Comparison of ENCODE assay signal across 9 mouse cellular contexts in genomic region chr5:150263162-150263561, GRCm38 (mm10).
DNase-seq lines count a peak whose midpoint lies in the region; ATAC-seq and TF ChIP-seq lines count a peak whose summit lies in the region.
"Had no signal": no experiment of that assay in that cellular context is flagged by ENCODE, and none has a peak within 500 bp of the region (broad histone marks: within the 10 kb centered on the region; RNA-seq: fewer than 3 reads in every experiment).

No protein-coding gene starts in this region.

- no peaks in the 10 kb centered on the region for H3K36me3 ChIP-seq in forebrain, postnatal 0 days (ENCODE audit: insufficient read depth)
- H3K36me3 ChIP-seq in forebrain, embryonic 12.5 days (replicated peaks): no peaks in the 10 kb centered on the region
- no peaks in the 10 kb centered on the region for H3K36me3 ChIP-seq in heart, embryonic 15.5 days
- no peaks in the 10 kb centered on the region for H3K36me3 ChIP-seq in neural tube, embryonic 15.5 days

- H3K4me3 ChIP-seq in forebrain, postnatal 0 days (ENCODE audit: low read depth, low read length): peak overlapping the region; percentile 60; the same call in 1 of the 2 replicates
- H3K4me3 ChIP-seq in forebrain, embryonic 12.5 days (replicated peaks): no peak overlapping the region
- H3K4me3 ChIP-seq in heart, embryonic 15.5 days: no peak overlapping the region
- no peak overlapping the region for H3K4me3 ChIP-seq in neural tube, embryonic 15.5 days (replicated peaks)

- no peaks in the 10 kb centered on the region for H3K27me3 ChIP-seq in forebrain, postnatal 0 days (ENCODE audit: insufficient read depth, low read length)
- no peaks in the 10 kb centered on the region for H3K27me3 ChIP-seq in forebrain, embryonic 12.5 days
- H3K27me3 ChIP-seq in heart, embryonic 15.5 days: no peaks in the 10 kb centered on the region
- no peaks in the 10 kb centered on the region for H3K27me3 ChIP-seq in neural tube, embryonic 15.5 days (replicated peaks)
- H3K27me3 ChIP-seq: Patski had no signal

- H3K9me3 ChIP-seq in forebrain, postnatal 0 days (ENCODE audit: low read length): no peaks in the 10 kb centered on the region
- no peaks in the 10 kb centered on the region for H3K9me3 ChIP-seq in forebrain, embryonic 12.5 days
- H3K9me3 ChIP-seq in heart, embryonic 15.5 days (replicated peaks): 0 out of 2 replicates have a peak, but pooled peaks cover under 1% of the 10 kb centered on the region
- no peaks in the 10 kb centered on the region for H3K9me3 ChIP-seq in neural tube, embryonic 15.5 days (replicated peaks)

- H3K9ac ChIP-seq in forebrain, postnatal 0 days: no peak overlapping the region
- H3K9ac ChIP-seq in forebrain, embryonic 12.5 days: no peak overlapping the region
- no peak overlapping the region for H3K9ac ChIP-seq in heart, embryonic 15.5 days
- no peak overlapping the region for H3K9ac ChIP-seq in neural tube, embryonic 15.5 days (replicated peaks)

- DNase-seq in forebrain, postnatal 0 days: no peak
- peak; percentile 14 for DNase-seq in lung, postnatal 10 days
- DNase-seq in lung, adult 18-20 months: no peak
- DNase-seq in embryo, embryonic 11 days: no peak
- no peak for DNase-seq in thymus, postnatal 0 days (ENCODE audit: low spot score)

- peak overlapping the region; percentile 68 for H3K4me2 ChIP-seq in forebrain, postnatal 0 days (ENCODE audit: low read depth)
- H3K4me2 ChIP-seq in forebrain, embryonic 12.5 days: no peak overlapping the region
- H3K4me2 ChIP-seq in heart, embryonic 15.5 days: peak overlapping the region; percentile 36; the same call in 1 of the 2 replicates
- H3K4me2 ChIP-seq in neural tube, embryonic 15.5 days: peak overlapping the region; percentile 71

- WGBS in forebrain, postnatal 0 days: 70% methylated on average over 12 of the region's 12 CpGs
- 73% methylated on average over 12 of the region's 12 CpGs for WGBS in forebrain, embryonic 12.5 days
- 66% methylated on average over 12 of the region's 12 CpGs for WGBS in heart, embryonic 15.5 days
- WGBS in neural tube, embryonic 15.5 days: 73% methylated on average over 12 of the region's 12 CpGs

- H3K4me1 ChIP-seq in forebrain, postnatal 0 days (ENCODE audit: insufficient read depth): 0 out of 2 replicates have a peak, but pooled peaks cover 7% of the 10 kb centered on the region
- H3K4me1 ChIP-seq in forebrain, embryonic 12.5 days: peaks cover 23% of the 10 kb centered on the region
- peaks cover 28% of the 10 kb centered on the region for H3K4me1 ChIP-seq in heart, embryonic 15.5 days (replicated peaks)
- peaks cover 53% of the 10 kb centered on the region for H3K4me1 ChIP-seq in neural tube, embryonic 15.5 days

- ATAC-seq in forebrain, postnatal 0 days: no peak
- ATAC-seq in forebrain, embryonic 12.5 days (ENCODE audit: low FRiP score): no peak
- ATAC-seq in heart, embryonic 15.5 days (replicated peaks; ENCODE audit: insufficient number of reproducible peaks, insufficient read depth, low FRiP score, low read depth): no peak
- ATAC-seq in neural tube, embryonic 15.5 days (ENCODE audit: low FRiP score): no peak
- ATAC-seq: Patski had no signal

- no peak overlapping the region for H3K27ac ChIP-seq in forebrain, postnatal 0 days (ENCODE audit: low read depth, low read length)
- H3K27ac ChIP-seq in forebrain, embryonic 12.5 days: no peak overlapping the region
- H3K27ac ChIP-seq in heart, embryonic 15.5 days: peak overlapping the region; percentile 42
- H3K27ac ChIP-seq in neural tube, embryonic 15.5 days (replicated peaks): no peak overlapping the region

- TF ChIP-seq CTCF in forebrain, postnatal 0 days (IDR thresholded peaks at IDR 0.05; ENCODE audit: low read depth): no peak
